In genomic region chr17:32445016-32445415, GRCm38 (mm10) we compare ENCODE assay signal across 16 mouse cellular contexts. TPM values are rescaled to one million over a fixed set of nuclear protein-coding genes. Genes with fewer than 3 reads are reported as not detected.
DNase-seq lines count a peak whose midpoint lies in the region; TF ChIP-seq lines count a peak whose summit lies in the region.
"Had no signal": no experiment of that assay in that cellular context is flagged by ENCODE, and none has a peak within 500 bp of the region (broad histone marks: within the 10 kb centered on the region; RNA-seq: fewer than 3 reads in every experiment).

No protein-coding gene starts in this region.

- no peak for TF ChIP-seq CTCF in liver, adult 2 months (IDR thresholded peaks at IDR 0.05; ENCODE audit: low read depth, low read length)

- WGBS in liver, adult 2 months, result 41% methylated on average over 5 of the region's 5 CpGs

- H3K27ac ChIP-seq in liver, adult 2 months (replicated peaks; ENCODE audit: insufficient read depth, low read depth, low read length), result no peak overlapping the region
- H3K27ac ChIP-seq: neural tube, embryonic 13.5 days had no signal

- no peaks in the 10 kb centered on the region for H3K36me3 ChIP-seq in liver, adult 2 months (ENCODE audit: control insufficient read depth, insufficient read depth, low read length)
- H3K36me3 ChIP-seq: neural tube, embryonic 13.5 days had no signal

- H3K27me3 ChIP-seq in liver, adult 2 months (ENCODE audit: control insufficient read depth, insufficient read depth, low read length), result no peaks in the 10 kb centered on the region
- H3K27me3 ChIP-seq: neural tube, embryonic 13.5 days had no signal

- H3K9ac ChIP-seq in liver, adult 2 months (ENCODE audit: low read depth, low read length), result no peak overlapping the region
- H3K9ac ChIP-seq: neural tube, embryonic 13.5 days had no signal

- H3K79me2 ChIP-seq in liver, adult 2 months (ENCODE audit: control insufficient read depth, insufficient read depth, low read length), result no peaks in the 10 kb centered on the region

- H3K4me1 ChIP-seq in liver, adult 2 months (ENCODE audit: control insufficient read depth, insufficient read depth, low read length), result peaks cover 2% of the 10 kb centered on the region; the same call in 1 of the 2 replicates
- H3K4me1 ChIP-seq: neural tube, embryonic 13.5 days had no signal

- intact Hi-C loops in heart, postnatal 36 days (cut with DNase I), result no loop called here

- TF ChIP-seq POLR2A in liver, adult 2 months (IDR thresholded peaks at IDR 0.05; ENCODE audit: extremely low read depth, insufficient read depth, low read length), result no peak

- H3K4me3 ChIP-seq in liver, adult 2 months (ENCODE audit: insufficient read depth, low read depth, low read length), result no peak overlapping the region
- H3K4me3 ChIP-seq: neural tube, embryonic 13.5 days had no signal

- peak; percentile 87 for DNase-seq in liver, adult 2 months (ENCODE audit: extremely low read depth, low read depth, low spot score)
- no peak for DNase-seq in liver
- DNase-seq in adipocyte (ENCODE audit: low spot score), result peak; percentile 100
- peak; percentile 38 for DNase-seq in gastrocnemius, adult 18-20 months (ENCODE audit: low spot score)
- peak; percentile 16 to 50 for DNase-seq in heart, postnatal 36 days
- no peak for DNase-seq in spleen, adult 18-20 months
- no peak for DNase-seq in layer of hippocampus, adult 18-20 months (ENCODE audit: low spot score in 2 of 2)
- DNase-seq: cerebellum, adult 8-10 months; kidney, postnatal 25 days; midbrain, embryonic 14.5 days; thymus, postnatal 4 days had no signal

RNA-seq across cellular contexts. Expression of gene Cyp4f39, which starts 7.5 kb away (rescaled TPM):
- 0.18 and 0.47 TPM in 2 replicates for total RNA-seq in liver, adult 2 months (2014; rRNA removed)
- polyA plus RNA-seq in liver, adult 2 months (2012; rRNA removed), result 0.49 and 0.67 TPM in 2 replicates
- 10 to 100 TPM in 1 of 2 experiments, 1 to 10 TPM in 1; 2.2 to 14.1 TPM for total RNA-seq in gastrocnemius, adult 18-20 months (2021)
- total RNA-seq in heart, postnatal 36 days (2021), result not detected
- total RNA-seq in layer of hippocampus, adult 18-20 months (2021), result under 1 TPM in 1 of 2 experiments, not detected in 1; 0.20 TPM
- total RNA-seq: left cerebral cortex, adult 18-20 months had no signal

RNA-seq across cellular contexts. Expression of gene Pglyrp2, which starts 21.0 kb away (rescaled TPM):
- total RNA-seq in liver, adult 2 months (2014; rRNA removed), result 69.5 and 141 TPM in 2 replicates
- polyA plus RNA-seq in liver, adult 2 months (2012; rRNA removed), result 198 and 251 TPM in 2 replicates
- not detected for total RNA-seq in gastrocnemius, adult 18-20 months (2021)
- total RNA-seq in heart, postnatal 36 days (2021), result not detected
- total RNA-seq in layer of hippocampus, adult 18-20 months (2021), result not detected
- total RNA-seq: left cerebral cortex, adult 18-20 months had no signal
- polyA plus RNA-seq: embryonic facial prominence, embryonic 11.5 days; lung, embryonic 16.5 days; midbrain, embryonic 14.5 days; neural tube, embryonic 13.5 days; stomach, embryonic 14.5 days had no signal

RNA-seq across cellular contexts. Expression of gene Rasal3, which starts 41.6 kb away (rescaled TPM):
- total RNA-seq in liver, adult 2 months (2014; rRNA removed), result 0.81 and 0.83 TPM in 2 replicates
- 1.2 and 1.6 TPM in 2 replicates for polyA plus RNA-seq in liver, adult 2 months (2012; rRNA removed)
- total RNA-seq in gastrocnemius, adult 18-20 months (2021), result under 1 TPM; 0.09 to 0.85 TPM
- total RNA-seq in heart, postnatal 36 days (2021), result under 1 TPM; 0.60 to 0.97 TPM
- total RNA-seq in layer of hippocampus, adult 18-20 months (2021), result 1 to 10 TPM; 3.2 to 5.0 TPM

RNA-seq across cellular contexts. Expression of gene Wiz, which starts 55.8 kb away (rescaled TPM):
- 1.8 and 2.7 TPM in 2 replicates for total RNA-seq in liver, adult 2 months (2014; rRNA removed)
- polyA plus RNA-seq in liver, adult 2 months (2012; rRNA removed), result 10.4 and 14.0 TPM in 2 replicates
- 10 to 100 TPM; 13.1 to 14.5 TPM for total RNA-seq in gastrocnemius, adult 18-20 months (2021)
- 10 to 100 TPM; 18.9 to 19.1 TPM for total RNA-seq in heart, postnatal 36 days (2021)
- 10 to 100 TPM; 48.4 to 51.2 TPM for total RNA-seq in layer of hippocampus, adult 18-20 months (2021)

Comparison
In these comparisons a context has a peak if more than half of its experiments do, and no peak if none do; other contexts are left out.
1. DNase-seq: peak in liver, adult 2 months (single experiment), adipocyte (single experiment), gastrocnemius, adult 18-20 months (single experiment) and heart, postnatal 36 days (2 of 2); none in liver (single experiment), spleen, adult 18-20 months (0 of 2) and layer of hippocampus, adult 18-20 months (0 of 2).
2. RNA of gene Pglyrp2, which starts 21.0 kb away (total RNA-seq): 69.5 to 141 TPM in liver, adult 2 months; not detected in gastrocnemius, adult 18-20 months, not detected in heart, postnatal 36 days and not detected in layer of hippocampus, adult 18-20 months; every median in the first group is over 10 times any median in the second.